Mouse (Mus musculus): Measurements from ENCODE around the gene Slc2a9.

Slc2a9 gene

DNA sequence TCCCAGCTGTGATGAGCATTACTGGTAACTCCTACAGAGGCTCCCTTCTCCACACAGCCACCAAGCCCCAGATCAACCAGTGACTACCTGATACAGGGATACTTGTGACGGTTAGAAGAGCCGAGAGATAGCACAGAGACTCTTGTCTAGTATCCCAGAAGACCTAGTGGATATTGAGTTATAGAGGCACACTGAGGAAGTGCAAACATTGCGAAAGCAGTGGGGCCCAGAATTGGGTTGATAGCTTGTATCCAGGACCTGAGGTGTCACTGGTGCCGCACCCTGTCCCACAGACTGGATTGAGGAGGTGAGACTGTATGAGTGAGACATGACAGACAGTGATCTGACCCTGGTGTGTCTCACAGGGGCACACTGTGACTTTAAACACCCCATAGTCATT lies at the start of gene Slc2a9:
Gene Slc2a9 (minus strand): TSS at position 152 of the 400 bp plus-strand sequence.
- DNase-seq (ENCODE audit: low spot score) = no peak

DNA sequence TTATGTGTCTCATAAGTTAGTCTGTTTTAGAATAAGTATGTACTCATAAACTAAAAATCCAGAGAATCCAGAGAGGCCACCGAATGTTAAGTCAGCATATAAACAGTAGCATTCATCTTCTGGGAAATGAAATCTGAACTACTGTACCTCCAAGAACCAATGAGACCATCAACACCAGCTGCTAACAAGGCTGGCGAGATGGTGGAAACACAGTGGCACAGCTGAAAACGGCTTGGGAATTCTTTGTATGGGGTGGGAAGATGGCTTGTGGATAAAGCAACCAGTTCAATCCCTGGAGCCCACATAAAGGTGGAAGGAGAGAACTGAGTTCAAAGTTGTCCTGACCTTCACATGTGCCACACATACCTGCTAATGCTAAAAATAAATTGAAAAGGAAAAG lies 49.7 kb upstream of the Slc2a9 start:
- no peak for DNase-seq (ENCODE audit: low spot score)

DNA sequence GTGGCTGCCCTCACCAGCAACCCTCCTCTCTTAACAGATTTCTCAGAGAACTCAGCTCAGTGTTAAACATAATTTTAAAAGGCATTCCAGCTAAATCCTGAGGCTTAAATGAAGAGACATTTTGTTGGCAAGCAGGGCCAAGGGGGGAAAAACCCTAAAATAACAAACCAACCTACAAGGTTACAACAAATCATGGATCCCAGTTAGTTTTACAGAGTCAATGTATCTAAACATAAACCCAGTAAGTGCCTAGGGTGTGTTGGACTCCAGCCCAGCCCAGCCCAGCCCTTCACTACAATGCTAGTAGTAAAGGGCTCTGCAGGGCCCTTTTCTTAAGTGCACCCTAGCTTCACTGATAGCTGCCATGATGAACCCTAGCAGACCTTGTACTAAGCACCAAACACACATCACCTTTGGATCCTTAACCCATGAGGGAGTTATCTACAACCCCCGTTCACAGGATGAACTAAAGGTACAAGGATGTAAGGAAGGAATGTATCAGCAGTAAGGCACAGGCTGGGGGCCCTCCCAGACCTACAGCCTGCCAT lies 47.4 kb upstream of the Slc2a9 start:
- no peak for DNase-seq (ENCODE audit: low spot score)

DNA sequence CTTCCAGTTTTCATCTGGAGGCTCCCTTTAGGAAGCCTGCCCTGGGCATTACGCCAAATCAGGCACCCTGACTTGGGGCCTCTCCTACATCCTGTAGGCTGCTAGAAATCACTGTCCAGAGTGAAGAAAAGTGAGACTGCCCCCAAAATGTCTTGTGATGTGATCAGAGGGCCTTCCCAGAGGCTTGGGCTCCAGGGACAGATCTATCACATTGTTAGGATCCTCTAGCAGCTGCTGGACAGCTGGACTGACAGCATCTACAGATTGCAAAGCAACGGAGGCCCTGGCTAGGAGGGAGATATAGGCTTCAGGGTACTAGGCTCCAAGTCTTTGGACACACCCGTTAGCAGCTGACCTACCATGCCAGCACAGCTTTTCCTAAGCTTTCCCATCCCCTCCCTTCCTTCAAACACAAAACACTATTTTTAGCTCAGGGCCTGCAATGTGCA lies 46.5 kb upstream of the Slc2a9 start:
- DNase-seq (ENCODE audit: low spot score) = no peak

DNA sequence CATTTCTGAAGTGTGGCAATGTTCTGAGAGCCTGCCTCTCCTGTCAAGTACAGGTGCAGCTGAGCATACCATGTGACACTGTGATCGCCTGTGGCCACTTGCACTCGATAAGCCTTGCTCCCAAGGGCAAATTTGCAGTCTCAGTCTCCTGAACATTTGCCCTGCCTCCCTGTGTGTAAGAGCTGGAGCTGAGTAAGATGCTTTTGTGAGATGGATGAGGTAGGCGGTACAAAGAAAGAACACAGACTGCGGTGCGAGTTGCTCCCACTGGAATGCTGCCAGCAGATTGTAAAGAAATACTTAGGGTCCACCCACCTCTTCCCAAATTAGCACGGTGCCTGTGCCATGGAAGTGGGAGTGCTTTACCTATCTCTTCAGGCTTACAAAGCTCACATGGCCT lies 44.4 kb upstream of the Slc2a9 start:
- no peak for DNase-seq (ENCODE audit: low spot score)

DNA sequence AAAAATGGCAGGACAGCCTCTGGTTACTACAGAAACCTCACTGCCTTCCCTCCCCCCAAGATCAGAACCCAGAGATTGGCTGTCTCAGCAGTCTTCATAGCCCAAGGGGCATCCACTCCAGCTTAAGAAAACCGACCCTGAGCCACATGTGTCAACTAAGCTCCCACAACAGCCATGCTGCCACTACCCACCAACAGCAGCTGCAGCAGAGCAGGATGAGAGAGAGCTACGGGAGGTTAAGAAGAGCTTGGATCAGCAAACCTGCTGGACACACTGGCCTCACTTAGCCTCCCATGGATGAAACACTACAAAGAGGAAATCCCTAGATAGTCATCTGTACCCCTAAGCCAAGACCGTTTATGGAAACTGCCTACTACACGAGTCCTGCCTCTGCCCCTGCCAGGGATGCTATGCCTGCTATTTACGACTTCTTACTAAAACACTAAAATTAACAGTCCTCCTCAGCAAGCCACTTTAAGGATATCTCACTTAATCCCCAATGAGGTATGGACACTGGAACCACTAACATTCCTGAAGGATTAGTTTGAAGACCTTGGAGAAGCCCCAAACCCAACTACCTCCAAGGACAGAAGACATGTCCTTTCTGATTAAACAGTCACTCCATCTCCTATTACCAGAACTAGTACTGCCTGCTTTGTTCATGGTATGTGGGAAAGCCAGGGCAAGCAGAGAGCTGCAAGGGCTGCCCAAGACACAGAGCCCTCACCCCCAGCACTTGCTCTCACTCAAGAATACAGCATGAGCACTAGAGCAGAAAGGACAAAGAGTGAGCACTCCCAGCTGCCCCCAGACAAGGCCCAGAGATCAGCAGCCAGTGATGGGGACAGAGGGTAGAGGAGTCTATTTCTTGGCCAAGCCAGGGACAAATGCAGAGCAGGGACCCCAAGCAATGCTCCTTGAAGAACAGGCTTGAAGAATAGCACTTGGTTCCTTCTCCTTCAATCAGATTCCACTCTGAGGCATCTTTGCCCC lies 41.8 kb upstream of the Slc2a9 start:
- DNase-seq (ENCODE audit: low spot score) = no peak

DNA sequence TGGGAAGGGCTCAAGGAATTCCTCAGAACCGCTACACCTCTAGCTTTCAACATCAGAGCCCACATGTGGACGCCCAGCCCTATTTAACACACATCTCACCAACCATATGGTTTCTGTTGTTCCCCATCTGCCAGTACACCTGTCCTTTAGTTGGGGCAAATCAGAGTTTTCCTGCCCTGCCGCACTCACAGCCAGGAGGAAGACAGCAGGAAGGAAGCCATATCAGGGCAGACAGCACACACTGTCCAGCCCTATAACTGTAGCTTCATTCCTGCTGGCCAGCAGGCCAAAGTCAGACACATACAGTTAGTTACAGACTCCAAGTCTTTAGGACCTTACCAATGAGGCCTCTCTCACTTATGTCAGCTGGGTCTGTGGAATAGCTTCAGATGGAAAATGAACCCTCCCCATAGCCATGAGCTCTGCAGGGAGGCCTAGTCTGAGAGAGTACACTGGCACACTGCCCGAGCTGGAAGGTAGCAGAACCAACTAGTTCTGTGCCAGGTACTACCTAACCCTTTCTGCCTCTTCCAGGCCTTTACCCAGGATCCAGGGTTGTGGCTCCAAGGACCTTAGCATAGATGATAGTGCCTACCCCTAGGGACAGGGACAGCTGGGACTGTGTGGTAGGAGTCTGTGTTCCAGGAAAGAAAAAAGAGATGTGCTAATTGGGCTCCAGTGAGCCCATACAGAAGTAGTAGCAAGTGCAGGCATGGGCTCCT lies 40.7 kb upstream of the Slc2a9 start:
- no peak for DNase-seq (ENCODE audit: low spot score)

DNA sequence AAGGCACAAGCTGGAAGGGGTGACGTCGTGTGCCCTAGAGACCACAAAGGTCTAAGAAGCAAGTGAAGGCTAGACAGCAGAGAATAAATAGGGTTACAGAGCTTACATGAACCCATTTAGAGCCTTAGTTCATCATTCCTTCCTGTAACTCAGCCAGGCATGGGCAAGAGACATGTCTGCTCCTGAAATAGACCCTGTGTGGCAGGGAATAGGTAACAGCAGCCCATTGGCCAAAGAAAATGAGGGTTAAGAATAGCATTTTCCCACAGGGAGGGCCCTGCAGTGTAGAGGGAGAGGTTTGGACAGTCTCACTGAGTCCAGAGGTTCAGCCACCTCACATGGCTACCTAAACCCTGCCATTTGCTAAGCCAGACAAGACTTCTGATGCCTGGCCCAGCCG lies 38.8 kb upstream of the Slc2a9 start:
- DNase-seq (ENCODE audit: low spot score) = no peak

DNA sequence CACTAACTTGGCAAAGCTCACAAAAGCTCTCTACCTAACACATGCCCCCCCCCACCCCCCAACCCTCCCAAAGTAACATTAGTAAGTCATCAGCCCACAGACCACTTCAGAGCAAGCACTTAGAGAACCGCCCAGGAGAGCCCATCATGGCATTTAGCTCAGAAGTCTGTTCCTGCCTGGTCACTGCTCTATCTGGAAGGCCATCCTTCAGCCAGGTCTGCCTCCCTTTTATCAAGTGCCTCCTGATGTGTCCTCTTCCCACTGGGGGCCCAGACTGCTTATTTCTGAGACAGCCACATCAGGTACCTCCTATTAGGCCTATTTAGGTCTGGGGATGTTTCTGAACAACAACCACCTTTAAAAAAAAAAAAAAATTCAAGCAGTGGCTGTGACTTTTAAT lies 38.0 kb upstream of the Slc2a9 start:
- DNase-seq (ENCODE audit: low spot score) = no peak

DNA sequence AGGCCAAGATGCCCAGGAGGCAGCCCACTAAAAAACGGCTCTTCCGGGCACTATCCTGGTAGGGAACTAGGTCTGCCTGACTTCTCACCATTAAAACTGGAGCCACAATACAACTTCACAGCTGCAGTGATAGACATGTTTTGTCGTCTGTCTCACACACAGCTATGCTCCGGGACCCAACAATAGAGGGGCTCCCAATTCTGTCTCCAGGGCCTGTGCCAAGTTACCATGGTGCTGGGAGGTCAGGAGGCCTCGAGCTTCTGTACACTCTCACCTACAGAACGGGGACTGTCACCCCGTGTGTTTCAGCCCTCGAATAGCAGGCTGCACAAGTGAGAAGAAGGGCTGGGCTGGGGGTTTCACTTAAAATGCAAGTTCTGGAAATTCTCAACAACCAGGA lies 35.6 kb upstream of the Slc2a9 start:
- no peak for DNase-seq (ENCODE audit: low spot score)

DNA sequence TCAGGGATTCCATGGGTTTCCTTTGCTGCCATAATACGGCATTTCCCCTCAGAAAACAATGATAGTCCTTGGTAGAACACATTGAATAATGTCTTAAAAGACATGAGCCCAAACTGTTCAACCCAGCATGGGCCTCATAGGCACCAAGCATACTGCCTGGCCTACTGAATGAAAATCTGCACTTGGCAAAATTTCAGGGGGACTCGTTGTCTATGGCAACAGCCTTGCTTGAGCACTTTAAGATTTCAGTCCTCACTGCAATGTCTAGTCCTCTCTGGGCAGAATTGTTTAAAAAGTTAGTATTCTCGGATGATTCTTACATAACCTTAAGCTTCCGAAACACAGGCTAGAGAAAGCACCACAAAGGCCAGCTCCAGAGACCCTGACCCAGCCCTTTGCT lies 34.9 kb upstream of the Slc2a9 start:
- no peak for DNase-seq (ENCODE audit: low spot score)

DNA sequence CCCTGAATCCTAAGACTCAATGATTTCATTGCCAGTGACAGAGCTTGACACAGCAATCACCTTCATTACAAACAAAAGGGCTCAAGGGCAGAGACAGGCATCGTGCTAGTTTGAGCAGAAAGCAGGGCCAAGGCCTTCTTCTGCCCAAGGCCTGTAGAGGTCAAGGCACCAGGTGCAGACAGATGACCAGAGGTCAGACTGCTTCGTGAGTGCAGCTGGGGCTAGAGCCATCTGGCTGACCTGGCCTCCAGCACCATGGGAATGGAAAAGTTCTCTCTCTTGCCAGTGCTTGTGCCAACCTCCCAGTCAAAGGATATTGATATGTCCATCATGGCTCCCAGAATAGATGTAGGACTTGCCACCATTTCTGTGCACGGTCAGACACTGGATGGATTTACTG lies 33.9 kb upstream of the Slc2a9 start:
- no peak for DNase-seq (ENCODE audit: low spot score)

DNA sequence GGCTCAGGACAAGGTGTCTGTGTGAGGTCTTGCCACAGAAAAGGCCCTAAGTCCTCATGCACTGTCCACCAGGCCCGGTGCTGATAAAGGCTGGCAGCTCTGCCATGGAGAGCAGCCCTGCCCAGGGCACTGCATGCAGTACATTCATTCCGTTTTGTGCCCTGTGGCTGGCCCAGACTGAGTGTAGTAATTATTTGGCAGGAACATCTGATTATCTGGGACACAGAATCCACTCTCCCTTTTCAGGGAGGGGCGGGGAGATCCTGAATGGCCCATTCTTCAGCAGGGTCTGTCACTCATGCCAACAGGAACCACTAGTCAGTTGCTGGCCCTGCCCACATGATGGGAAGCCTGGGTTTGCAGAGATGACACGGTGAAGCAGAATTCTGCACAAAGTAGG lies 29.1 kb upstream of the Slc2a9 start:
- peak; percentile 55 for DNase-seq (ENCODE audit: low spot score)

DNA sequence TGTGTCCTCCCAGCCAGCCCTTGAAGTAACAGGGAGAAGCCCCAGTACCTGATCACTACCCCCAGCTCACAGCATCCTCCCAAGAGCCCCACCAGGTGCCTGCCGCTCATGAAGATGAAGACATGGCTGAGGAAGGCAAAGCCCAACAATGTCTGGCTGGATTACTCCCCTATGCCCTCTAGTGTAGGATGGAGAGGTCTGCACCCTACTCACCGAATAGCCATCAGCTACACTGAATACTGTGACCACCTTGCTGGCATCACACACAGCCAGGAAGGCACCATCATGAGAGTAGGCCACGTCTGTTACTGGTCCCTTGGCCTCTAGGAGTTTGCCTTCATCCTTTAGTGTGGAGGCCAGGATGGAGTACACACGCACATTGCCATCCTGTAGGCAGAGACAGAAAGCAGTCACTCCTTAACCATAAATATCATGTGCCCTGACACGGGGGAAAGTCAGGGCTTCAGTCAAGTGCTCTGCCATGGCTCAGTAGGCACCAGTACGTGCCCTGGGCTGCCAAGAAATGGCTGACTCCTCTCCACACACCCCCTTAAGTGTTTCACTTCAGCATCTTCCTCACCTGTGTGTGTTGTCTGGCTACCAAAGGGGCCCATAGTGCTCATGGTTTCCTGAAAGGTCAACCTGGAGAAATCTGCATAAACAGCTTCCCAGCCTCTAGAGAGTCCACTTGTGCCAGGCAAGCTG lies 26.9 kb upstream of the Slc2a9 start:
- DNase-seq (ENCODE audit: low spot score) = no peak

DNA sequence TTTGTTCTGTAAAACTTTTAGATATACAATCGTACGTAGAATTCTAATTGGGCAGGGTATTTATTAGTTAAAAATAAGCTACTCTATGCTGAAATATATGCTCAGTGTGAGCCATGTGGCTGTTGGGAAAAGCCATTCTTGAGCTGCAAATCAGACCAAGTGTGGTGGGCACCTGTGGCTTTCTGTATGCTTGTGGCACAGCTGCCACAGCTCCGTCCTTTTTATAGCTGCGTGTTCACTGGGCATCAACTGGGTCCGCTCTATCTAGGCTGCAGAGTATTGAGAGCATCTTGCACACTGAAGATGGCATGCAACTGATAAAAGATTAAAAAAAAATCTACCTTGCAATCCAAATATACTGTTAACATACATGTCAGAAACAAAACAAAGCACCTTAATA lies 20.0 kb upstream of the Slc2a9 start:
- DNase-seq (ENCODE audit: low spot score) = no peak

DNA sequence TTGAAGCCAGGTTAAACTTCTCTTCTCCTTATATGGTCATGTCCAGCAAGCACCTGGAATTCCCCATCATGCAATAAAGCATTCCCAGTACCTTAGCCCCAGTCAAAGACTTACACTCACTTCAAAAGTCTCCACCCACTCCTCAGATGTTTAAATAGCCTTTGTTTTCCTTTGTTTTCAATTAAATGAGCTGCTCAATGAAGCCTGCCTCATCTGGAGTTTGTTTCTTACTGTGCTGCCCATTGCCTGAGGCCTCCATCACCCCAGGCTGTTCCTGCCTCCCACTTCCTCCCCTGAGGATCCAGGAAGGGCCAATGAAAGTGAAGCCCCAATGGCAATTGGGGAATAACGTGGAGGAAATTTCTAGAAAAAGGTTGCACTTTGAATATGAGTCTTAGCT lies 17.9 kb upstream of the Slc2a9 start:
- no peak for DNase-seq (ENCODE audit: low spot score)

DNA sequence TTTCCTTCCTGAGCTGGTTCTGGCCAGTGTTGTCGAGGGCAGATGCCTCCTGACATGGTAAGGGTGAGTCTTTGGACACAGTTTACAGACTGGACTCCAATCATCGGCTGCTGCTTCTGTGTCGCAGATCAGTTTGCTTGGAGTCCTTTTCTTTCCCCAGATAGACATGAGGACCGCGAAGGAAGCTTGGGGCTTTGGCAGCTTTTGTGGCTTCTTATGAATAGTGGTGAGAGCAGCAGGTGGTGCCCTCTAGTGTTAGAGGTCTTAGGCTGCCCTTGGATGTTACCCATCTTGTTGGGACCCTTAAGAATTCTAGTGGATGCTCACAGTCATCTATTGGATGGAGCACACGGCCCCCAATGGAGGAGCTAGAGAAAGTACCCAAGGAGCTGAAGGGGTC lies 13.3 kb upstream of the Slc2a9 start:
- peak; percentile 22 for DNase-seq (ENCODE audit: low spot score)

DNA sequence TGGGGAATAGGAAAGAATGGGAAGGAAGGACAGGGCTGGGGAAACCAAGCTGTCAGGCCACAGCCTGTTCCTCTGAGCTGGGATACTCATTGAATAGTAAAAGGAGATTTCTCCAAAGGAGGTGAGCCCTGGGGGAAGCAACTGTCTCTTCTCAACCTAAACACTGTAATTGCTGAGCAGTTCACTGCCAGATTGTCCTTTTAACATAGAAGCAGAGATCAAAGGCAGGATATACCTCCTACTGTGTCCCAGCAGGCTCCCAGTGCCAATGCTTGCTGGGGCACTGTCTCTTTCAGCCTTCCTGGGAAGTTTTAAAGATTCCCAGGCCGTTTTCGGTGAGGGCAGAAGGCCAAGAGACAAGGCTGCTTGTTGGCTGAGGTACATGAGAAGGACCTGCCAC lies 10.0 kb upstream of the Slc2a9 start:
- DNase-seq (ENCODE audit: low spot score) = no peak

DNA sequence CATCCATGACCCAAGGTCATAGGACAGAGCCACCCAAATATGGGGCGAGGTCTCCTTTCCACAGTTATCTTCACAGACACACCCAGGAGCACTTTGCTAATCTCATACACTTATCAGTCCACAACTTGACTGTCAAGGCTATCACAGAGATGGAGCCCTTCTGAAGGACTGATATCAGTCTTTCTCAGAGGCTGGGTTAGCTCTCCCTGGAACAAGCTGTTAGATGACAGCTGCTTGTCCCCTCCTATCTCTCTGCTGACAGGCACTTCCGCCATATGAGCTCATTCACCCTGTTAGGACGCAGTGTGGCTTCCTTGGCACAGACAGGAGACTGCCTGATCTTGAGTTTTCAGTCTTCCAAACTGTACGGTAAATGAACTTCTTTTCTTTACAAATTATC lies 6.6 kb upstream of the Slc2a9 start:
- DNase-seq (ENCODE audit: low spot score) = no peak

DNA sequence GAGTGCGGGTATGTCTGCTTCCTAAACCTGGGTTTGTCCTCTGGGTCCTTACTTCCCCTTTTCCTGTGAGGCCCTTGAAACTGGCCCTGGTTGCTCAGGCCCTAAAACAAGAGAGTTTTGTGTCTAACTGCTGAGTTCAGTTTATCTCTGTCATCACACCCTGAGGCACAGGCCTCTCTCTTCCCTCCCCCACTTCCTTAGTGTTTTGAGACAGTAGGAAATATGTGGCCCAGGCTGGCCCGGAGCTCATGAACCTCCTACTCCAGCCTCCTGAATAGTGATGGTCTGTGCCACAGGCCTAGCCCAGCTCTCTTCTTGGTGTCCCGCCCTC lies 2.5 kb upstream of the Slc2a9 start:
- no peak for DNase-seq (ENCODE audit: low spot score)

DNA sequence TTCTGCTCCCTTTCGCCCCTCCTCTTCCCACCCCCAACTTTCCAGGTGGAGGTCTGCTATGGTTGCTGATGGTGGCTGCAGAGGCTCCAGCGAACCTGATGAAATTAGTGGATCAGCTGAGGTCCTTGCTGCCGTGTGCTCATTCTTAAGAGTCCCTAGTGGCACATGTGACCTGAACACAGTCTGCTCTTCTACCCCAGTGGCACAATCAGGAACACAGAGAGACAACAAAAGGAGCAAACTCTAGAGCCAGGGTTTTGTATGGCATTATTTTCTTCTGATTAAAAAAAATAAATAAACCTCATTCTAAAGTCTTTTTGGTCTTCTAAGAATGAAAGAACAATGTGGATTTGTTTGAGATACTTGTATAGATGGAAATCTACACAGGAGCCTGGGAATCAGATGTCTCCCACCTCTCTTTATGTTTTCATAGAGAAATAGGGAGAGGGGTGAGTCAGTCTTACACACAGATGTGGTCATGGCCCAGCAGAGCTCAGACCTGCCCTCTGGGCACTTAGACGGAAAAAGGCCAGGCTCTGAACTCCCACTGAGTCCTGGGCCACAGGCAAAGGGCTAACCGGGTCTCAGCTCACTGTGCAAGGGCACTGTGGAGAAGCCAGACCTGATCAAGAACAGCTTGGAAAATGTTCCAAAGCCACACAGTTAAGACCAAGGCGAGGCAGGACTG lies 1.9 kb upstream of the Slc2a9 start:
- DNase-seq (ENCODE audit: low spot score) = no peak

DNA sequence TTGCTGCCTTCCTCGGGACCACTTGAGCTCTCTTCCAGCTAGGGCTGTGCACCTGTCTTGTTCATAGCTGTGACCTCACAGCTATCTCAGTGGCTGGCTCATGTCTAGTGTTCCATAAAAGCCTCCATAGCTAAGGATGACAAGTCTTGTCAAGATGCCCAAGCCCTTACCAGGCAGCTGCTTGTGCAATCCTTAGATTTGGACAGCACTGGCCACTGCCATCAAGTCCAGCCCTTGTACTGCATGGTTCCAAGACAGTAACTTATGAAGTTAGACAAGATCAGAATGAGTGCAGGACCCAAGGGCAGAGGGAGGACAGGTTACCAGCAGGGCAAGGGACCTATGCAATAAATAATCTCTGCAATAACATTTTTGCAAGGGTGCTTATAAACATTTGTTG lies 1.2 kb upstream of the Slc2a9 start:
- no peak for DNase-seq (ENCODE audit: low spot score)

All from MN1 (cell line).